Mouse (Mus musculus) frontal cortex, adult (tissue): Measurements from ENCODE around the gene Tlk1.
A peak's percentile ranks its signal among the peaks of the same experiment; 100 is the strongest.

Experiments
- ATAC-seq: cut with Nextera tagmentation; 2 replicates; pipeline ENCODE4 v1.9.2; 2017; ENCODE audit warnings: mild to moderate bottlenecking, moderate library complexity, mixed read lengths; ENCODE audit not compliant: low TSS enrichment

The Tlk1 gene

GRCm38 (mm10) chr2:70688454-70689078, 137.0 kb downstream of the Tlk1 start:
- peak; percentile 72 for ATAC-seq

- ATAC-seq = no peak
These were observed 143.2 kb downstream of the Tlk1 start for GRCm38 (mm10) chr2:70682324-70682723.

GRCm38 (mm10) chr2:70673445-70674126, 151.9 kb downstream of the Tlk1 start:
- ATAC-seq = 0 out of 2 replicates have a peak, but pooled peaks have one; percentile 64

- ATAC-seq = peak; percentile 88
These were observed 153.1 kb downstream of the Tlk1 start for GRCm38 (mm10) chr2:70672476-70672875.

DNA sequence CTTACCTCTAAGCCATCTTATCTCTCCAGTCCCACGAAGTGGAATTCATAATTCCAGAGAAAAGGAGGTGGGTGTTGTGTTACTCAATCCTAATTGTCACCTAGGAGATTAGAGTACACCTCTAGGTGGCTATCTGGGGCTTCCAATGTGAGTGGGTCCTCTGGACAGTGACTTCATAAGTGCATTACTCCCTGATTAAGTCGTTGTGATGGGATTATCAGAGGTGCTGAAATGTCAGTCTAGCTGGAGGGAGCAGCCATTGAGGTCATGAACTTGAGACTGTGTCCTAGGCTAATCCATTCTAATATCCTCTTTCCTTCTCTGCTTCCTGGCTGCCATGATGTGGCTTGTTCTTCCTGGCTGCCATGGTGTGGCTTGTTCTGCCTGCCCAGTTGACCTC, 155.6 kb downstream of the Tlk1 start:
- no peak for ATAC-seq

- no peak for ATAC-seq
These were observed 156.3 kb downstream of the Tlk1 start for GRCm38 (mm10) chr2:70669241-70669640.

GRCm38 (mm10) chr2:70667016-70667415, 158.5 kb downstream of the Tlk1 start:
- no peak for ATAC-seq

GRCm38 (mm10) chr2:70663764-70664163, 161.8 kb downstream of the Tlk1 start:
- ATAC-seq = no peak
